Mouse (Mus musculus): ENCODE data around the gene Gm28051.

GRCm38 (mm10) chr12:102699156-102699555 is 58.4 kb downstream of the Gm28051 start:
- TF ChIP-seq POLR2A (IDR thresholded peaks at IDR 0.05; ENCODE audit: extremely low read depth, insufficient read depth, low read length) (no peak), CTCF (IDR thresholded peaks at IDR 0.05; ENCODE audit: extremely low read depth, insufficient read depth, low read length) (no peak)

Measured in cortical plate, adult 2 months (tissue).